ENCODE assay signal across 11 mouse cellular contexts in the genomic region with DNA sequence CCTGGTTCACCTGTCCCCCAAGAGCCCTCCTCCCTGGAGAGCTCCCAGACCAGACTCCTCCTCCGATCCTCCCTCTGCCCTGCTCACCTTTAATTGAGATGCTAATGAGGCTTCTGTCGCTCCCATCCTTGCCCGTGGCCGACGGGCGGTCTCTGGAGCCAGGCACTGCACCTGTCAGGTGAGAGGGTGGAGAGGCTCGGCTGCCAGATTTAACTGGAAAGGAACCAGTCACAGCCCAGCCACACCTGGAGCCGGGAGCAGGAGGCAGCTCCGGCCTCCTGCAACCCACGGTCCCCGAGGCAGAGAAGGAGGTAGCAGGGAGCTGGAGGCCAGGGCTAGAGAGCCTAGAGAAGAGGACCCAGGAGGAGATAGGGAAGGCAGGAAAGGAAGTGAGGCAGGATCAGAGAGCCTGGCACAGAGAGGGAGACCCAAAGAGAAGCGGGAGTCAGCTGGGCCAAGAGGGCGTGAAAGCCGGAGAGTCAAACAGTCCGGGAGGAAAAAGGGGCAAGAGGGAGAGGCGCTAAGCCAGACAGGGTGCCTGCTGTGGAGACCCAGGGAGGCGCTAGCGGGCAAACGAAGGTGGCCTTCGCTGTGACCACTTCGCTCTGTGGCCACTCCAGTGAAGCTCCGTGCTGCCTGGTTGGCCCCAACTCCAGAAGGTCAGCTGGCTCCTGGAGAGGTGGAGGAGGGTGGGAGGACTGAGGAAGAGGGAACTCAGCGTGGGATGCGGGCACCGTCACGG. TPM values are rescaled to one million over a fixed set of nuclear protein-coding genes. Genes with fewer than 3 reads are reported as not detected.
DNase-seq lines count a peak whose midpoint lies in the region; ATAC-seq and TF ChIP-seq lines count a peak whose summit lies in the region.
"Had no signal": no experiment of that assay in that cellular context is flagged by ENCODE, and none has a peak within 500 bp of the region (broad histone marks: within the 10 kb centered on the region; RNA-seq: fewer than 3 reads in every experiment).

No protein-coding gene starts in this region.

- H3K9me3 ChIP-seq in heart, embryonic 12.5 days (replicated peaks) = no peaks in the 10 kb centered on the region
- no peaks in the 10 kb centered on the region for H3K9me3 ChIP-seq in ES-Bruce4 (replicated peaks; ENCODE audit: control insufficient read depth, insufficient read depth, low read length, poor library complexity, severe bottlenecking)

- DNase-seq in heart, postnatal 4 days = no peak
- peak; percentile 69 to 87 for DNase-seq in kidney, adult 8-10 months
- DNase-seq in lung, adult 2 months = peak; percentile 77
- DNase-seq in frontal cortex, postnatal 10 days (ENCODE audit: low spot score in 2 of 2) = no peak
- no peak for DNase-seq in ovary, adult 18-20 months (ENCODE audit: low spot score)
- no peak for DNase-seq in T-cell, adult 2 months (ENCODE audit: low spot score)
- DNase-seq: B cell, adult 2 months; cerebellum, adult 11-12 months had no signal

- ATAC-seq in heart, embryonic 12.5 days (ENCODE audit: insufficient number of reproducible peaks, low FRiP score) = no peak

- TF ChIP-seq EP300 in ES-Bruce4 (IDR thresholded peaks at IDR 0.05; ENCODE audit: insufficient read depth, low read depth, low read length) = peak; percentile 85

- H3K9ac ChIP-seq in heart, embryonic 12.5 days = no peak overlapping the region
- H3K9ac ChIP-seq in ES-Bruce4 (ENCODE audit: low read depth, poor library complexity, severe bottlenecking) = no peak overlapping the region

- H3K4me3 ChIP-seq in heart, embryonic 12.5 days = no peak overlapping the region
- H3K4me3 ChIP-seq in ES-Bruce4 (ENCODE audit: low read depth, low read length) = peak overlapping the region; percentile 8; the same call in 1 of the 2 replicates
- peak overlapping the region; percentile 73 for H3K4me3 ChIP-seq in lung, adult 2 months (replicated peaks; ENCODE audit: extremely low read depth, low read depth, low read length)

- H3K27me3 ChIP-seq in heart, embryonic 12.5 days (replicated peaks) = peaks cover 62% of the 10 kb centered on the region
- no peaks in the 10 kb centered on the region for H3K27me3 ChIP-seq in ES-Bruce4 (ENCODE audit: control insufficient read depth, insufficient read depth, low read length, poor library complexity, severe bottlenecking)

- peak overlapping the region; percentile 29 for H3K4me2 ChIP-seq in heart, embryonic 12.5 days

- peaks cover 12% of the 10 kb centered on the region for H3K4me1 ChIP-seq in heart, embryonic 12.5 days (replicated peaks)
- no peaks in the 10 kb centered on the region for H3K4me1 ChIP-seq in ES-Bruce4 (ENCODE audit: control insufficient read depth, insufficient read depth, low read length)
- peaks cover 6% of the 10 kb centered on the region; the same call in 1 of the 2 replicates for H3K4me1 ChIP-seq in lung, adult 2 months (ENCODE audit: control insufficient read depth, insufficient read depth, low read length)

- no peak overlapping the region for H3K27ac ChIP-seq in heart, embryonic 12.5 days (ENCODE audit: poor library complexity, severe bottlenecking)
- H3K27ac ChIP-seq in ES-Bruce4 (ENCODE audit: insufficient read depth, low read length) = no peak overlapping the region

- no peaks in the 10 kb centered on the region for H3K36me3 ChIP-seq in heart, embryonic 12.5 days
- no peaks in the 10 kb centered on the region for H3K36me3 ChIP-seq in ES-Bruce4 (ENCODE audit: control insufficient read depth, insufficient read depth, low read length, poor library complexity, severe bottlenecking)

- no peak for TF ChIP-seq CTCF in ES-Bruce4 (IDR thresholded peaks at IDR 0.05; ENCODE audit: low read depth, low read length)
- no peak for TF ChIP-seq CTCF in lung, adult 2 months (IDR thresholded peaks at IDR 0.05; ENCODE audit: insufficient read depth, low read length)

- WGBS in heart, embryonic 12.5 days = 6% methylated on average over 26 of the region's 26 CpGs
- WGBS in lung, adult 2 months = 32% methylated on average over 26 of the region's 26 CpGs

- no peak for TF ChIP-seq POLR2A in ES-Bruce4 (IDR thresholded peaks at IDR 0.05; ENCODE audit: insufficient read depth, low read length)
- peak; percentile 65; the same call in 1 of the 2 replicates for TF ChIP-seq POLR2A in lung, adult 2 months (IDR thresholded peaks at IDR 0.05; ENCODE audit: borderline replicate concordance, extremely low read depth, low read depth, low read length)

RNA-seq across cellular contexts. Expression of a gene that starts 0.8 kb away (rescaled TPM):
- polyA plus RNA-seq in heart, embryonic 12.5 days (2016; fragmentation: Nextera tagmentation; extraction: Ambion mirVana) = 0.70 and 0.80 TPM in 2 replicates
- 1 to 10 TPM in 1 of 2 experiments, under 1 TPM in 1; 0.83 to 1.1 TPM for total RNA-seq in heart, postnatal 4 days (2021)
- 2.0 and 2.3 TPM in 2 replicates for polyA plus RNA-seq in ES-Bruce4 (2011; ENCODE audit: insufficient read depth, insufficient read length, low read depth, missing spikeins)
- 245 and 249 TPM in 2 replicates for polyA plus RNA-seq in lung, adult 2 months (2012; rRNA removed)

RNA-seq across cellular contexts. Expression of a gene that starts 7.6 kb away (rescaled TPM):
- 40.9 and 41.2 TPM in 2 replicates for polyA plus RNA-seq in heart, embryonic 12.5 days (2016; fragmentation: Nextera tagmentation; extraction: Ambion mirVana)
- total RNA-seq in heart, postnatal 4 days (2021) = 10 to 100 TPM; 49.2 to 53.7 TPM
- polyA plus RNA-seq in ES-Bruce4 (2011; ENCODE audit: insufficient read depth, insufficient read length, low read depth, missing spikeins) = 8.0 and 9.5 TPM in 2 replicates
- polyA plus RNA-seq in lung, adult 2 months (2012; rRNA removed) = 107 and 116 TPM in 2 replicates

RNA-seq across cellular contexts. Expression of a gene that starts 27.9 kb away (rescaled TPM):
- 37.2 and 37.9 TPM in 2 replicates for polyA plus RNA-seq in heart, embryonic 12.5 days (2016; fragmentation: Nextera tagmentation; extraction: Ambion mirVana)
- 10 to 100 TPM; 63.3 to 65.2 TPM for total RNA-seq in heart, postnatal 4 days (2021)
- polyA plus RNA-seq in ES-Bruce4 (2011; ENCODE audit: insufficient read depth, insufficient read length, low read depth, missing spikeins) = 13.1 and 19.8 TPM in 2 replicates
- polyA plus RNA-seq in lung, adult 2 months (2012; rRNA removed) = 186 and 200 TPM in 2 replicates

RNA-seq across cellular contexts. Expression of a gene that starts 35.4 kb away (rescaled TPM):
- polyA plus RNA-seq in heart, embryonic 12.5 days (2016; fragmentation: Nextera tagmentation; extraction: Ambion mirVana) = not detected in 2 replicates
- total RNA-seq in heart, postnatal 4 days (2021) = not detected
- 2.2 and 3.6 TPM in 2 replicates for polyA plus RNA-seq in ES-Bruce4 (2011; ENCODE audit: insufficient read depth, insufficient read length, low read depth, missing spikeins)
- polyA plus RNA-seq in lung, adult 2 months (2012; rRNA removed) = 0.17 and 0.19 TPM in 2 replicates
- total RNA-seq: megakaryocyte-erythroid progenitor cell, adult 5-6 weeks had no signal

RNA-seq across cellular contexts. Expression of a gene that starts 59.3 kb away (rescaled TPM):
- polyA plus RNA-seq in heart, embryonic 12.5 days (2016; fragmentation: Nextera tagmentation; extraction: Ambion mirVana) = not detected in 2 replicates
- not detected for total RNA-seq in heart, postnatal 4 days (2021)
- polyA plus RNA-seq in ES-Bruce4 (2011; ENCODE audit: insufficient read depth, insufficient read length, low read depth, missing spikeins) = 2.3 and 2.5 TPM in 2 replicates
- 1.3 and 2.6 TPM in 2 replicates for polyA plus RNA-seq in lung, adult 2 months (2012; rRNA removed)
- total RNA-seq: megakaryocyte-erythroid progenitor cell, adult 5-6 weeks had no signal

Comparison
In these comparisons a context has a peak if more than half of its experiments do, and no peak if none do; other contexts are left out.
1. DNase-seq: peak in kidney, adult 8-10 months (2 of 2) and lung, adult 2 months (single experiment); none in heart, postnatal 4 days (single experiment), frontal cortex, postnatal 10 days (0 of 2), ovary, adult 18-20 months (single experiment) and T-cell, adult 2 months (single experiment).
2. RNA of a gene that starts 0.8 kb away (polyA plus RNA-seq): 245 to 249 TPM in lung, adult 2 months; 2.0 to 2.3 TPM in ES-Bruce4 and 0.70 to 0.80 TPM in heart, embryonic 12.5 days; every median in the first group is over 10 times any median in the second.